Mouse (Mus musculus) limb, embryonic 11.5 days (tissue): ENCODE results near the gene Gucy2c. TPM values are rescaled to one million over a fixed set of nuclear protein-coding genes. Genes with fewer than 3 reads are reported as not detected.

Experiments used
- microRNA-seq: library from miRNA; unstranded; fragments of <30 nt; microRNA quantifications from one replicate; pipeline ENCODE4, GENCODE M21; 2016
- polyA plus RNA-seq: library from polyadenylated mRNA; unstranded; fragments of >200 nt; fragmentation: Nextera tagmentation; extraction: Ambion mirVana; gene quantifications from 2 replicates; pipeline ENCODE4 v1.2.1, GENCODE M21; 2014

Gene Gucy2c
- polyA plus RNA-seq, 1 experiment from 2014 or later = 0.35 TPM

Small RNA genes within 50 kb of the gene (microRNA-seq; reads per million reads assigned to microRNA genes)
- gene Gm44364 = not detected

Other genes starting within 250 kb of the Gucy2c start
- gene Plbd1, start 119.8 kb downstream of the Gucy2c start, polyA plus RNA-seq = 0.94 and 1.5 TPM in 2 replicates
- gene Hist4h4, start 22.6 kb upstream of the Gucy2c start, polyA plus RNA-seq = 0.92 and 0.96 TPM in 2 replicates
- gene H2afj, start 26.5 kb upstream of the Gucy2c start, polyA plus RNA-seq = 78.5 and 79.9 TPM in 2 replicates
- 1.8 and 2.7 TPM in 2 replicates for gene BC049715, start 45.9 kb upstream of the Gucy2c start, polyA plus RNA-seq
- 169 and 183 TPM in 2 replicates for gene Wbp11, start 46.5 kb upstream of the Gucy2c start, polyA plus RNA-seq
- gene Smco3, start 53.7 kb upstream of the Gucy2c start, polyA plus RNA-seq = not detected in 2 replicates
- gene Art4, start 76.0 kb upstream of the Gucy2c start, polyA plus RNA-seq = 1.2 and 2.3 TPM in 2 replicates
- gene Mgp, start 94.1 kb upstream of the Gucy2c start, polyA plus RNA-seq = 10.4 and 14.1 TPM in 2 replicates
- gene Erp27, start 140.4 kb upstream of the Gucy2c start, polyA plus RNA-seq = 0.31 TPM in 1 of 2 replicates, not detected in the other
- not detected in 2 replicates for gene Pde6h, start 142.1 kb upstream of the Gucy2c start, polyA plus RNA-seq
- 42.4 and 44.8 TPM in 2 replicates for gene Arhgdib, start 160.1 kb upstream of the Gucy2c start, polyA plus RNA-seq